Mouse (Mus musculus): Measurements from ENCODE around the gene Lad1. TPM values are rescaled to one million over a fixed set of nuclear protein-coding genes. Genes with fewer than 3 reads are reported as not detected.

Gene Lad1
- polyA plus RNA-seq, 1 experiment from 2014 or later = 3.2 TPM

DNA sequence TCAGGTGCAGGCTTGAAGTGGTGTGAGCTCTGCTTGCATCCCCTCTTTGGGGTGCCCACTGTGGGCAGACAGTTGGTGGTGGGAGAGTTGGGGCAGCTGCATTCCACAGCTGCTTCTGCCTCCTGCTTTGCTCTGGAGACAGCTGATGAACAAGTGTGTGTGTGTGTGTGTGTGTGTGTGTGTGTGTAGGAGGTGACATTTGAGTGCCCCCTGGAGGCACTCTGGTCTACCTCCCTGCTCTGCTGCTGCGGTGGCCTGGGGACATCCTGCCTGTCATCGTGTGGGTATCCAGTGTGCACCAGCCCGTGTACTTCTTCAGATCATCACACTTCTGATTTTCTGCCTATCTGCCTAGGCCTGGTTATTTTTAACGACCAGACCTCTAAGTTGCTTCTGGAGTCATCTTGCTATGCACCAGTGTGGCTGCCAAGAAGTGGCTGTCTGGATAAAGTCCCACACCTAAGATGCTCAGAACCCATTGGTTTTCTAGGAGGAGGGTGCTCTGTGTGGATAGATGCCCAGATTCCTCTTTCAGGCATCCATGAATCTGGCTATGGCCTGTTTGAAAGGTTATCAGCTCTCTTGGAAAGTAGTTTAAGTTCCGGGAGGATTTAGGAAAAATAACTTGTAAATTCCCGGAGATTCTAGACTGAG is 15.9 kb downstream of the Lad1 start:
- Histone ChIP-seq H3K4me2 (peak overlapping the region; percentile 16), H3K9ac (no peak overlapping the region), H3K9me3 (replicated peaks) (no peaks in the 10 kb centered on the region), H3K4me3 (no peak overlapping the region), H3K4me1 (replicated peaks) (peaks cover 55% of the 10 kb centered on the region), H3K27me3 (no peaks in the 10 kb centered on the region), H3K36me3 (no peaks in the 10 kb centered on the region), H3K27ac (peak overlapping the region; percentile 90)
- WGBS = 17% methylated on average over 6 of the region's 6 CpGs
- no peak for ATAC-seq (replicated peaks; ENCODE audit: insufficient number of reproducible peaks, insufficient read depth, low FRiP score, low read depth)

DNA sequence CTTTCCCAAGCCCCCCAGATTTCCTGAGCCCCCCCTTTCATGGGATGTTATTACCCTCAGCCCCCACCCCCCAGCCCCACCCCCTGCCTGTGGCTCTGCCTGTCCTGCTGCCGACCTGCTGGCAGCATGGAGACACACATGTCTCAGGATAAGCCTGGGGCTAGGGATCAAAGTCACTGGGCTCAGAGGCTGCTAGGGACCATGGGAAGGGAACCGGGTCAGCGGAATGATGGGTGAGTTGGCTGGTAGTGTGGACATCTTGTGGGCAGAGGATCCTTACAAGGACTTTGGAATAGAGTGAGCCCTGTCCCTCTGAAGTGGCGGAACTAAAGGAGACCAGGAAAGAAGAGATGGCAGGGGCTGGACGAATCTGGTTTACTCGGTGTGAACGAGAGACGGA is 16.6 kb downstream of the Lad1 start:
- no peak for ATAC-seq (replicated peaks; ENCODE audit: insufficient number of reproducible peaks, insufficient read depth, low FRiP score, low read depth)
- WGBS = 51% methylated on average over 8 of the region's 8 CpGs
- H3K27ac ChIP-seq = peak overlapping the region; percentile 90

DNA sequence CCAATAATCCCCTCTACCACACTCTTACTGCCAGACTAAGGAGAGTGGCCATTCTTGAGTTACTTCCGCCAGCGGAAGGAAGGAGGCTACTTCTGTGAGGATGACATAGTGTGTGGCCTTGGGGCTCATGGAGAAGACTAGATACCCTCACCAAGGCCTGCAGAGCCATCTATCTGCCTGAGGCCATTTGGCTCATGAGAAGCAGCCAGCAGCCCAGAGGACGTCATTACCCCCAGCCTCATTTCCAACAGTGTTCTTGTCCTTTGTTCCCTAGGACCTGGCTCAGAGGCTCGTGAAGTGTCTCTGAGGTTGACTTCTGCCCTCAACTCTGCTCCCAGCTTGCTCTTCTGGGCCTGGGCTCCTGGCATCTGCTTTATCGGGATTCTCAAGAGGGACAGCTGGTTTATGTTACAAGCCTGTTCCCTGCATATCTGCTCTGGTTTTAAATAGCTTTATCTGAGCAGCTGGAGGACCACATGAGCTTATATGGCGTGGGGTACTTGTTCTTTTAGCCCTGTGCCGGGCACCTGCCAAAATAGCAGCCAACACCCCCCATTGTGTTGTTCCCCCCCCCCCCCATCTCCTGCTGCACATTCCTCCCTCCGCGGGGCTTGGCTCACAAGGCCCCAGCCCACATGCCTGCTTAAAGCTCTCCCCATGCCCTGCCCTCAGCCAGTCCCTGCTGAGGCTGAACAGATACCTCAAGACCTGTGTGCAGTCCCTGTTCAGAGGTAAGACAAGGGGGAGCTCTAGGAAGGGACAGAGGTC is 17.5 kb downstream of the Lad1 start, which contains the start of gene Tnnt2:
TSS of gene Tnnt2 (plus strand) at position 639 of the 768 bp plus-strand sequence.
- Histone ChIP-seq H3K4me2 (peak within 1 kb of the TSS; percentile 58), H3K4me1 (replicated peaks) (peaks cover 46% of the 10 kb centered on the region), H3K27ac (peak within 1 kb of the TSS; percentile 90), H3K27me3 (no peaks in the 10 kb centered on the region), H3K36me3 (no peaks in the 10 kb centered on the region), H3K9ac (peak within 1 kb of the TSS; percentile 72), H3K4me3 (peak within 1 kb of the TSS; percentile 57), H3K9me3 (replicated peaks) (no peaks in the 10 kb centered on the region)
- 28% methylated on average over 9 of the region's 9 CpGs for WGBS
- peak; percentile 88 for ATAC-seq (replicated peaks; ENCODE audit: insufficient number of reproducible peaks, insufficient read depth, low FRiP score, low read depth)

More for the DNA sequence above, 16.6 kb downstream of the Lad1 start:
- Histone ChIP-seq H3K27me3 (no peaks in the 10 kb centered on the region), H3K4me2 (peak overlapping the region; percentile 32), H3K4me1 (replicated peaks) (peaks cover 49% of the 10 kb centered on the region), H3K36me3 (no peaks in the 10 kb centered on the region), H3K9me3 (replicated peaks) (no peaks in the 10 kb centered on the region), H3K9ac (0 out of 2 replicates have a peak overlapping the region, but pooled peaks have one; percentile 14), H3K4me3 (no peak overlapping the region)

DNA sequence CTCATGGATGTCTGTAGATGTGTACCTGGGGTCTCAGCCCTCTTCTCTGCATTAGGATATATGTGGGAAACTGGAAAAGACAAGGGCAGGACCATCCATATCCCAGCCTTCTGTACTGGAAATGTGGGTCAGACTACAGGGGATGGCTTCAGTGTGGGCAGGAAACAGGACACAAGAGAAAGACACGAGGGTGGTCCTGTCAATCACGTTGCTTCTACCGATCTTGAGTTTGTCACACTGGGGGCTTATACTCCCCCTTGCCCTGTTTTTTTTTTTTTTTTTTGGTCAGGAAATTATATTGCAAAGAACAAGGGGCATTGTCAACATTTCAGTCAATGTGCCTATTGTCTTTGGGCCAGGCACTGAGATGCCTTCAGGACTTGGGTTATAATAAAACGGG is 20.2 kb downstream of the Lad1 start:
- H3K27ac ChIP-seq = peak overlapping the region; percentile 90
- peak overlapping the region; percentile 72 for H3K9ac ChIP-seq
- H3K4me1 ChIP-seq (replicated peaks) = peaks cover 55% of the 10 kb centered on the region
- 28% methylated on average over 4 of the region's 4 CpGs for WGBS
- ATAC-seq (replicated peaks; ENCODE audit: insufficient number of reproducible peaks, insufficient read depth, low FRiP score, low read depth) = no peak
- H3K27me3 ChIP-seq = no peaks in the 10 kb centered on the region
- H3K4me2 ChIP-seq = peak overlapping the region; percentile 58
- no peaks in the 10 kb centered on the region; the same call in 1 of the 2 replicates for H3K36me3 ChIP-seq
- no peaks in the 10 kb centered on the region for H3K9me3 ChIP-seq (replicated peaks)
- peak overlapping the region; percentile 57 for H3K4me3 ChIP-seq

DNA sequence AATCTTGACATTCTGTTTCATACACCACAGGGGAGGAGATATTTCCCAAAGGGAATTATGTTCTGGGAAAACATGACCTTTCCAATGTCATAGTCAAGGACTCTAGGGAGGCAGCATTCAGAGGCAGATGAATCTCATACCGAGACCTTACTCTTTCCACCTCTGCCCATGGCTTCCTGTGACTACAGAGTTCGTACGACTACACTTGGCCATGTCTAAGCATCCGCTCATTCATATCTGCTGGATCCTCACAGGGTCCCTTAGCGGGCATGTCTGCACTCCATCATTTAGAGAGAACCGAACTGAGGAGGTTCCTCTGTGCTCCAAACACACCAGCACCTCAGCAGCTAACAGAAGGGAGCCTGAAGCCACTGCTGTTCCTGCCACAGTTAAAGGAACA is 20.7 kb downstream of the Lad1 start:
- H3K9ac ChIP-seq = peak overlapping the region; percentile 72
- H3K36me3 ChIP-seq = no peaks in the 10 kb centered on the region; the same call in 1 of the 2 replicates
- peak overlapping the region; percentile 58 for H3K4me2 ChIP-seq
- ATAC-seq (replicated peaks; ENCODE audit: insufficient number of reproducible peaks, insufficient read depth, low FRiP score, low read depth) = no peak
- WGBS = 49% methylated on average over 6 of the region's 6 CpGs
- H3K4me3 ChIP-seq = peak overlapping the region; percentile 57
- H3K27me3 ChIP-seq = no peaks in the 10 kb centered on the region
- H3K4me1 ChIP-seq (replicated peaks) = peaks cover 55% of the 10 kb centered on the region
- H3K27ac ChIP-seq = peak overlapping the region; percentile 90
- H3K9me3 ChIP-seq (replicated peaks) = no peaks in the 10 kb centered on the region

DNA sequence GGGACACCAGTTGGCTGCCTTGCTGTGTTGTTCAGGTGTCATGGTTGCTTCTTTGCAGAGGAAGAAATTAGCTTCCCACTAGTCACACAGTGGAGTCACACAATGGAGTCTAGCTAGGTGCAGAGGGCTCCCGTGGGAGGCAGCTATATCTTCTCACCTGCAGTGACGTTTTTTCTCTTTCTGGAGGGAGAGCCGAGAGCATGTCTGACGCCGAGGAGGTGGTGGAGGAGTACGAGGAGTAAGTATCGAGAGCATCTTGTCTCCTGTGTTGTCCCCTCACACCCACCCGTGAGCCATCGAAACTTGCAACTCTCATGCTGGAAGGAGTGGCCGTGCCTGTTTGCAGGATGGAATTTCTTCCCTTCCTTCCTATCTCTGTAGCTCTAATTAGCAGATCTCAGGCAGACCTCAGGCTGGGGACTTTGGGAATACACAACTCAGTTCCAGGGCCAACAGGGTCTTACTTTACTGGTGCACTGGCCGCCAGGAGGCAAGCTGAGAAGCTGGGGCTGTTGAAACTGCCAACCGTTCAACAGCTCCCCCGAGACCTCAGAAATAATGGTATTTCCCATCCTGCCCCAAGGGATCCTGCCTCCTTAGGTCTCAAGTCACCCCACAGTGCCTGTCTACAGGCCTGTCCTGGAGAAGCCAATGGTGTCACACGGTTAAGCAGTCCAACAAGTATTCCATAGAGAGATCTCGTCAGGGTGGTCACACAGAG is 22.4 kb downstream of the Lad1 start:
- no peaks in the 10 kb centered on the region for H3K9me3 ChIP-seq (replicated peaks)
- H3K27ac ChIP-seq = peak overlapping the region; percentile 90
- peaks cover 5% of the 10 kb centered on the region; the same call in 1 of the 2 replicates for H3K36me3 ChIP-seq
- H3K4me1 ChIP-seq (replicated peaks) = peaks cover 55% of the 10 kb centered on the region
- H3K4me3 ChIP-seq = peak overlapping the region; percentile 57
- 29% methylated on average over 15 of the region's 15 CpGs for WGBS
- H3K9ac ChIP-seq = peak overlapping the region; percentile 54
- H3K27me3 ChIP-seq = no peaks in the 10 kb centered on the region
- H3K4me2 ChIP-seq = peak overlapping the region; percentile 58
- no peak for ATAC-seq (replicated peaks; ENCODE audit: insufficient number of reproducible peaks, insufficient read depth, low FRiP score, low read depth)

DNA sequence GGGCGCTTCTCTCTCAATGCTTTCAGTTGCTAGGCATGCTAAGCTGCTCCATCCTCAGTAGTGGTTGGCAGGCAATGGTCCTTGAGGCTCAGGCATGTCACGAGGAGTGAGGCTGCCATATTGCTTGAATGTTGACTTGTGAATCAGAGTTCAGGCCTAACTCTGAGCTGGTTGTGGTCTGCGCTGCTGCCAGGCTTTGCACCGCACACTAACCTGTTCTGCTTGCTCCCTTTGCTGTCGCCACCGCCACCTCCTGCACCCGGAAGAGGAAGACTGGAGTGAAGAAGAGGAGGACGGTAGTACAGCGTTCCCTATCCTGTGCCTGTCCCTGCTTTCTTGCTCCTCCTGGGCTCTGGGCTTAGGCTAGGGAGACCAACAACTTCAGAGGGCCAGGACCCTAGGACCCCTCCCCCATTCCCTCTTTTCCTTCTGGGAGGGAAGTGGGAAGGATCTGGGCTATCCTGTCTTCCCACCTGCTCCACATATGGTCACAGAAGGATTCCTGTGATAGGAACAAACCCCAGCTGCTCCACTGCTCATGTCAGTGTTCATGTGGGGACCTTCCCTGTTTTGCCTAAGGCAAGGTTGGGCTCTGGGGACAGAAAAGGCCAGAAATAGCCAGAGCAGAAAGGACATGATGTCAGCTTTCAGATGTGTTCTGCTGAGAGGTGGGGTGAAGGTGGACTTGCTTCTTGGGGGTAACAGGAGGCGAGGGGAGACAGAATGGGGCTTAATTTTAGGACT is 25.3 kb downstream of the Lad1 start:
- H3K27me3 ChIP-seq = no peaks in the 10 kb centered on the region
- peak overlapping the region; percentile 24; the same call in 1 of the 2 replicates for H3K9ac ChIP-seq
- peaks cover 81% of the 10 kb centered on the region for H3K4me1 ChIP-seq (replicated peaks)
- peak overlapping the region; percentile 58 for H3K4me2 ChIP-seq
- H3K27ac ChIP-seq = peak overlapping the region; percentile 90
- peak overlapping the region; percentile 57; the same call in 1 of the 2 replicates for H3K4me3 ChIP-seq
- no peaks in the 10 kb centered on the region for H3K9me3 ChIP-seq (replicated peaks)
- 75% methylated on average over 10 of the region's 10 CpGs for WGBS
- peaks cover 22% of the 10 kb centered on the region for H3K36me3 ChIP-seq
- no peak for ATAC-seq (replicated peaks; ENCODE audit: insufficient number of reproducible peaks, insufficient read depth, low FRiP score, low read depth)

DNA sequence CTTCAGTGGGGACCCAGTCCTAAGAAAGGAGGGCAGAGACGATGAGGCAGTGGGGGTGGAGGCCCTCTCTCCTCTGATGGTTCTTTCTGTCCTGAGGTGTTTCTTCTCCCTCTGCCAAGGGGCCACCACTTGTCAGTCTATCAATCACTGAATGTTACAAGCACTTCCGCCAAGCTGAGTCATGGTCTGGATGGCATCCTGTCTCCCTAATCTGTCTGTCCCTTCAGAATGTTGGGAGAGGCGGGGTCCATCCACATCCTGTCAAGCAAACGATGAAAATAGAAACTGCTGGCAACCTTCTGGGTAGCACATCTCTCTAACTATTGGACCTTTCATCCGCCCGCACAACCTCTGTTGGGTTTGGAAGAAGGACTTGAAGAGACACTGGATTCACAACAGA is 26.1 kb downstream of the Lad1 start:
- peak overlapping the region; percentile 24; the same call in 1 of the 2 replicates for H3K9ac ChIP-seq
- ATAC-seq (replicated peaks; ENCODE audit: insufficient number of reproducible peaks, insufficient read depth, low FRiP score, low read depth) = no peak; the same call in 1 of the 2 replicates
- 18% methylated on average over 6 of the region's 6 CpGs for WGBS

DNA sequence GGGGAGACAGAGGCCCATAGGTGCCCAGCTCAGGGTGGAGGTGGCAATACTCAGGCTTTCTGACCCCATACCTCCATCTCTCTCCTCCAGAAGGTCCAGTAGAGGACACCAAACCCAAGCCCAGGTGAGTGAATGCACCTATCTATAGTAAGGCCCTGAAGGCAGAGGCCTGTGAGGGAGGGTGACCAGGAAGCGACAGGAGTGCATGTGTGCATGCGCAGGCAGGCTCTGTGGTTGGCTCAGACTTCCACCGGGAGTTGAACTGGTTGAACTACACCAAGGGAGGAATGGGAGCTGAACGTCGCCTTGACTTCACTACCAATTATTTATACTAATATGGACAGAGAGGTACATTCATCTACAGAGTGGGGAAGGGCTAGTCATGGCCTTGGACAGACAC is 28.2 kb downstream of the Lad1 start:
- peaks cover 93% of the 10 kb centered on the region for H3K4me1 ChIP-seq (replicated peaks)
- H3K36me3 ChIP-seq = peaks cover 47% of the 10 kb centered on the region

More for the DNA sequence above, 26.1 kb downstream of the Lad1 start:
- H3K4me1 ChIP-seq (replicated peaks) = peaks cover 89% of the 10 kb centered on the region
- H3K4me3 ChIP-seq = peak overlapping the region; percentile 57; the same call in 1 of the 2 replicates
- H3K4me2 ChIP-seq = peak overlapping the region; percentile 58
- H3K27ac ChIP-seq = peak overlapping the region; percentile 90
- H3K27me3 ChIP-seq = no peaks in the 10 kb centered on the region
- H3K9me3 ChIP-seq (replicated peaks) = no peaks in the 10 kb centered on the region
- peaks cover 29% of the 10 kb centered on the region for H3K36me3 ChIP-seq

DNA sequence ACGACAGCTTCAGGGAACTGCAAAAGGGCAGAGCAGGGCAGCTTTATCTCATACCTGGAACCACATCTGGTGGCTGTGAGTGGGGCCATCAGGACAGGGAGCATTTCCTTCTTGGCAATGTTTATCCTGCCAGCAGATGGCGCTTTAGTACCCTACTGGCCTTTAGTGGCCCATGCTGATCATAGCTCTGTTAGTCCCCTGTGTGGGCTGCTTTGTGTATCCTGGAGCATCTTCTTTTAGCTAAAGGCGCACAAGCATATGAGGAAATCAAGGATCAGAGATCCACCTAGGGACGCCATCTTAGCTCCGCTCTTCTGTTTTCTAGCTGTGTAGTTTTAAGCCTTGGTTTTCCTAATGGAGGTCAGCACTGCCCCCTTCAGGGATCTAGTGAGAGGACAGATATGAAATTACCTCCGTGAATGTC is 28.8 kb downstream of the Lad1 start:
- H3K36me3 ChIP-seq = peaks cover 52% of the 10 kb centered on the region
- no peaks in the 10 kb centered on the region for H3K9me3 ChIP-seq (replicated peaks)
- ATAC-seq (replicated peaks; ENCODE audit: insufficient number of reproducible peaks, insufficient read depth, low FRiP score, low read depth) = no peak
- H3K27ac ChIP-seq = peak overlapping the region; percentile 55
- WGBS = 29% methylated on average over 6 of the region's 6 CpGs
- no peaks in the 10 kb centered on the region for H3K27me3 ChIP-seq
- H3K9ac ChIP-seq = no peak overlapping the region
- peak overlapping the region; percentile 9 for H3K4me2 ChIP-seq
- H3K4me3 ChIP-seq = no peak overlapping the region
- peaks cover 95% of the 10 kb centered on the region for H3K4me1 ChIP-seq (replicated peaks)

More for the DNA sequence above, 28.2 kb downstream of the Lad1 start:
- H3K4me2 ChIP-seq = peak overlapping the region; percentile 5
- H3K9me3 ChIP-seq (replicated peaks) = no peaks in the 10 kb centered on the region
- WGBS = 66% methylated on average over 5 of the region's 5 CpGs
- peak overlapping the region; percentile 0; the same call in 1 of the 2 replicates for H3K9ac ChIP-seq
- no peaks in the 10 kb centered on the region for H3K27me3 ChIP-seq
- no peak for ATAC-seq (replicated peaks; ENCODE audit: insufficient number of reproducible peaks, insufficient read depth, low FRiP score, low read depth)
- H3K4me3 ChIP-seq = no peak overlapping the region
- H3K27ac ChIP-seq = peak overlapping the region; percentile 55
